Mouse (Mus musculus) testis, adult 2 months (tissue): Measurements from ENCODE around the gene Elavl3. TPM values are rescaled to one million over a fixed set of nuclear protein-coding genes. Genes with fewer than 3 reads are reported as not detected.

Experiments used
- H3K27ac ChIP-seq: fragments of 200-500 bp; 2 replicates; pipeline ENCODE4 v1.5.1; 2012; ENCODE audit warnings: low read depth, low read length; ENCODE audit not compliant: control insufficient read depth, insufficient read depth
- H3K27me3 ChIP-seq: fragments of 200-500 bp; 2 replicates; pipeline ENCODE4 v1.6.1; 2012; ENCODE audit warnings: mild to moderate bottlenecking, low read length, moderate library complexity; ENCODE audit not compliant: control insufficient read depth, insufficient read depth
- H3K36me3 ChIP-seq: fragments of 200-500 bp; 2 replicates; pipeline ENCODE4 v1.6.1; 2012; ENCODE audit warnings: mild to moderate bottlenecking, low read length; ENCODE audit not compliant: control insufficient read depth, insufficient read depth
- H3K4me1 ChIP-seq: fragments of 200-500 bp; 2 replicates; pipeline ENCODE4 v1.6.1; 2012; ENCODE audit warnings: low read length; ENCODE audit not compliant: control insufficient read depth, insufficient read depth
- H3K4me3 ChIP-seq: fragments of 200-500 bp; 2 replicates; pipeline ENCODE4 v1.5.1; 2012; ENCODE audit warnings: low read depth, mild to moderate bottlenecking, low read length, moderate library complexity, mixed read lengths; ENCODE audit not compliant: control insufficient read depth
- CTCF ChIP-seq: fragments of 200-500 bp; IDR thresholded peaks from 2 replicates; pipeline ENCODE4 v1.5.1; 2012; ENCODE audit warnings: low read depth, mild to moderate bottlenecking, inconsistent platforms, low read length, moderate library complexity; ENCODE audit not compliant: control insufficient read depth, insufficient read depth, insufficient replicate concordance
- POLR2A ChIP-seq: fragments of 200-500 bp; IDR thresholded peaks from 2 replicates; pipeline ENCODE4 v1.6.1; 2012; ENCODE audit warnings: low read depth, mild to moderate bottlenecking, inconsistent platforms, low read length, moderate library complexity; ENCODE audit not compliant: control insufficient read depth
- polyA plus RNA-seq: library from polyadenylated mRNA; depleted of rRNA; stranded (reverse); fragments of >200 nt; gene quantifications from 2 replicates; pipeline ENCODE4 v1.2.3, GENCODE M21; 2012; rRNA removed

Gene Elavl3
- 1.8 and 1.9 TPM in 2 replicates for polyA plus RNA-seq

DNA sequence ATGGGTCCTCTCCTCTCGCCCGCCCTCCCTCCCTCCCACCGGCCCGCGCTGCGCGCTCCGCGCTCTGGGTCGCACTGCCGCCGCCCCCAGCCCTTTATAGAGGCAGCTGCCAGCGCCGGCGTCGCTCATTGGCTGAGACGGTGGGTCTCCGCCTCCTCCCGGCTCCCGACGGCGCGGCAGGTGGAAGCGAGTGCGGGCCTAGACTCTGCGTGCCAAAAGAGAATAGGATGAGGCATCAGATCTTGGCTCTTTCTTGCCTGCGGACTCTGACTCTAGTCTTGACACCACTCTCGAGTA lies at the start of gene Elavl3:
Gene Elavl3 (minus strand): TSS at position 66 of the 297 bp plus-strand sequence.
- Histone ChIP-seq H3K27ac (no peak within 1 kb of the TSS), H3K27me3 (peaks cover 2% of the 10 kb centered on the region; the same call in 1 of the 2 replicates), H3K4me3 (peak within 1 kb of the TSS; percentile 76), H3K4me1 (peaks cover 32% of the 10 kb centered on the region), H3K36me3 (no peaks in the 10 kb centered on the region)
- no peak for TF ChIP-seq CTCF
- no peak for TF ChIP-seq POLR2A

DNA sequence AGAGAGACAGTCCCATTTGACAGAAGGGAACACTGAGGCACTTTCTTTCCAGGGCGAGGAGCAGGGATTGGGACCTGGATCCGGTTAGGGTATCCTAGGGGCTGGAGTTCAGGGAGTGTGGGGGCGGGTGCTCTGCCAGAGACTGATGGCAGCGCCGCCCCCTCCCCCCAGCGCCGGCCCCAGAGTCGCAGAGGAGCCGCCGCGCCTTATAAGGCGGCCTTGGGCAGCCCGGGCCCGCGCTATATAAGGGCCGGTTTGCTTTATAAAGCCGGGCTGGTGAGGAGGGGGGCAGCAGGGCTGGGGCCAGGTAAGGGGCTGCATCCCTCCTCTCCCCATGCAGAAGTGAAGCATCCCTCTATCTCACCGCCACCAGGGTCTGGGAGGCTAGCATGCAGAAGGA lies 48.1 kb upstream of the Elavl3 start:
- Histone ChIP-seq H3K27ac (peak overlapping the region; percentile 21; the same call in 1 of the 2 replicates), H3K27me3 (no peaks in the 10 kb centered on the region), H3K4me1 (peaks cover 7% of the 10 kb centered on the region; the same call in 1 of the 2 replicates), H3K4me3 (peak overlapping the region; percentile 66), H3K36me3 (no peaks in the 10 kb centered on the region)
- TF ChIP-seq POLR2A (no peak), CTCF (no peak)

DNA sequence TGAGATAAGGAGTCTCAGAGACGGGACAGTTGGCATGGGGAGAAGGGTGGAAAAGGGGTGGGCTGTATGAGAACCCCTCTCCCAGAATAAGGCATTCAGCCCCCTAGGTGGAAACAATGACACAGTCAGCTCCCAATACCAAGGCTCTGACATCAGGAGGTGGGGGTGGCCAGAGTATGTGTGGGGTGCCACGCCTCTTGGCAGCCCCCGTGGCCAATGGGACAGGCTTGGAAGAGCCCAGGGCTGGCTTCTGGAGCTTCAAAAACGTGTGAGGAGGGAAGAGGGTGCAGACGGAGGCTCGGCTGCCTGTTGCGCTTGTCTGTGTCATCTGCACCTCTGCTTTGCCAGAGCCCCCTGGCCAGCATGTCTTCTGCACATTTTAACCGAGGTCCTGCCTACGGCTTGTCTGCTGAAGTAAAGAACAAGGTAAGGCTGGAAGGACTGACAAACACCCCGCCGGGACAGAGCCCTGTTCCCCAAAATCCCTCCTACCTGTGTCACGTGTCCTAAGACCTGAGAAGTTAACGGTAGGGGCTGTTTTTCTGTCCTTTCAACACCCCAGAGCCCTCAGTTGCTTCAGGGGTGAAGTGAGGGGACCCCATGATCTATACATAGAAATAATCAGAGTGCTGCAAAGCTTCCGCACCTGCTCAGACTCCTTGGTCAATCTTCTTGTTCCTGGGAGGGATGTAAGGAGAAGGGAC lies 47.3 kb upstream of the Elavl3 start, which contains the start of gene Cnn1:
Gene Cnn1 (plus strand): TSS at position 224 of the 704 bp plus-strand sequence.
- peaks cover 7% of the 10 kb centered on the region; the same call in 1 of the 2 replicates for H3K4me1 ChIP-seq
- no peaks in the 10 kb centered on the region for H3K36me3 ChIP-seq
- no peaks in the 10 kb centered on the region for H3K27me3 ChIP-seq
- H3K4me3 ChIP-seq = peak within 1 kb of the TSS; percentile 66
- no peak for TF ChIP-seq CTCF
- no peak for TF ChIP-seq POLR2A
- peak within 1 kb of the TSS; percentile 21; the same call in 1 of the 2 replicates for H3K27ac ChIP-seq

DNA sequence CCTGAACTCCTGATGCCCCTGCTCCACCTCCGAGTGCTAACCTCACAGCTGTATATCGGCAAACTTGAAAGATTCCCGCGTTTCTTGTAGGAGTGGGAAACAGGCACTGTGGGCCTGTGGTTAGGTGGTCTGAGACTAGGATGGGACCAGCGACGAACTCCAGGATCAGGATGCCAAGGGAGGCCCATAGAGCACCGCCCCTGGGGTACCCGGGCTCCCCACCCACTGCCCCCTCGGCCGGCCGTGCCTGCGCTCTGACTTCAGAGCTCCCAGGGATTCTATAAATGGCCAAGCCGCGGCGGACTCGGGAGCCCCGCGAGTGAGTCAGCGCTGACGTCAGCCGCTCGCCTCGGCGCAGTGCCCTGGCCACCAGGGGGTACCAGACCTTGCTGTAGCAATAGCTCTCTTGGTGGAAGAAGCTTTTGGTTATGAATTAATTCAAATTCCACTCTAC lies 44.1 kb upstream of the Elavl3 start:
- Histone ChIP-seq H3K27me3 (no peaks in the 10 kb centered on the region), H3K4me1 (peaks cover 7% of the 10 kb centered on the region; the same call in 1 of the 2 replicates), H3K27ac (no peak overlapping the region), H3K4me3 (peak overlapping the region; percentile 20; the same call in 1 of the 2 replicates), H3K36me3 (no peaks in the 10 kb centered on the region)
- peak; percentile 40; the same call in 1 of the 2 replicates for TF ChIP-seq CTCF
- TF ChIP-seq POLR2A = no peak

DNA sequence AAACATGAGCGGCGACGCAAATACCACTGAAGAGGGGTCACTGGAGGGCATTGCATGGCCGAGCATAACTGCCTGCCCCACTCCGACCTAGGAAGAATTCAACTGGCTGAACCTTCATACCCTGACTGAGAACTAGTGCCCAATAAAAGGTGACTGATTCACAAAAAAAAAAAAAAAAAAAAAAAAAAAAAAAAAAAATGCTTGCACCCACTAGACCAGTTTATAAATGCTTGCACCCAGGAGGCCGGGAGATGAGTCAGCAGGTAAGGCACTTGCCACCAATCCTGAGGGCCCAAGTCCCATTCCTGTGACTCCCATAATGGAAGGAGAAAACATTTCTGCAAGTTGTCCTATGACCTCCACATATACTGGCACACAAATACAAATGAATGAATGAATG lies 40.9 kb upstream of the Elavl3 start:
- no peak overlapping the region for H3K4me3 ChIP-seq
- H3K27me3 ChIP-seq = no peaks in the 10 kb centered on the region
- TF ChIP-seq CTCF = no peak
- TF ChIP-seq POLR2A = no peak
- H3K4me1 ChIP-seq = peaks cover 4% of the 10 kb centered on the region; the same call in 1 of the 2 replicates
- no peak overlapping the region for H3K27ac ChIP-seq
- H3K36me3 ChIP-seq = no peaks in the 10 kb centered on the region

DNA sequence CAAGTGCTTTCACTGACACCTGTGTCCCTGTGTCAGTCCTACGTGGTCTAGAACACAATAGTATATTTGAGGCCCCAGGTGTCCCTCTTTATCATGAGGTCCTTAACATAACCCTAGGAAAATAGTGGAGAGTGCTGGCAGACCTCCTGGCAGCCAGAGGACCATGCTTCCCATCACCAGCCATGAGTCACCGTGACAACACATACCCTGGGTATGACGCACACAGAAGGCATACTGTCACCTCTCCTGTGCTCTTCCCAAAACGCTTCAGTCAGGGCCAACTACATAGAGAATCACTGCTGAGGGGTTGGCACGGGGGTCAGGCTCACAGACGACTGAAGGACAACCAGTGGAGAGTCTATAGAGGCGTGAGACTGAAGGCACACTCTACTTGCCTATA lies 38.2 kb upstream of the Elavl3 start:
- TF ChIP-seq POLR2A (no peak), CTCF (no peak)
- no peaks in the 10 kb centered on the region for H3K36me3 ChIP-seq
- no peaks in the 10 kb centered on the region for H3K27me3 ChIP-seq
- H3K4me1 ChIP-seq = peaks cover 5% of the 10 kb centered on the region
- no peak overlapping the region for H3K4me3 ChIP-seq
- H3K27ac ChIP-seq = no peak overlapping the region

DNA sequence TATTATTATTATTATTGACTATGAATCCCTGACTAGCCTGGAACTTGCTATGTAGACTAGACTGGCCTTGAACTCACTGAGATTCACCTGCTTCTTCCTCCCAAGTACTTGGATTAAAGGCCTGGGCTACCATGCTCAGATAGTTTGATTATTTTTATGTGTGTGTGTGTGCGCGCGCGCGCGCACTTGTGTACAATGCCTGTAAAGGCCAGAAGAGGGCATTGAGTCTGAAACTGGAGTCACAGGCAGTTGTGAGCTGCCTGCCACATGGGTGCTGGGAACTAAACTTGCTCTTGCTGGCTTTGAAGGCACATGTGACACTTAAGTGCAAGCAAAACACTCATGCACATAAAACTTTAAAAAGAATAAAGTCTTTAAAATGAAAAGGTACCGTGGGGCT lies 37.5 kb upstream of the Elavl3 start:
- Histone ChIP-seq H3K27me3 (no peaks in the 10 kb centered on the region), H3K4me1 (peaks cover 8% of the 10 kb centered on the region), H3K4me3 (no peak overlapping the region), H3K36me3 (no peaks in the 10 kb centered on the region), H3K27ac (no peak overlapping the region)
- TF ChIP-seq POLR2A = no peak
